Mouse (Mus musculus) cerebellum, postnatal 4 days (tissue): ENCODE results near the gene Gm5426.
"Not testable (repeated sequence)": the region's sequence is repeated elsewhere in the genome, so short reads cannot be mapped to it uniquely, and the experiment has no call there.

Experiments used
- DNase-seq, 2 experiments: peaks; one replicate each; pipeline ENCODE4 v3.0.0; 2022; ENCODE audit warnings: low spot score in 2 of 2, mixed read lengths in 1 of 2

Gm5426 gene

DNA sequence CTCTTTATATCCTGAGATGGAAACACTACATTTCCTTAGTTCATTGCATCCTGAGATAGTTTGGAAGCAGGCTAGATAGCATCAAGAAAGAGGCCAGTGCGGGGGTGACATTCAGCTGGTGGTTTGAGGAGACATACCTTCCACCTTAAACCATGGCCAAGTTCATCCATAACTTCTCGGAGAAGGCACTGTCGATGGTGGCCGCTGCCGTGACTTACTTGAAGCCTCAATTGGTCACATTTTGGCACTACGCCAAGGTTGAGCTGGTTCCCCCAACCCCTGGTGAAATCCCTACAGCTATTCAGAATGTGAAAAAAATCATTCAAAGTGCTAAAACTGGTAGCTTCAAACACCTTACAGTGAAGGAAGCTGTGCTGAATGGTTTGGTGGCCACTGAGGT lies at the start of gene Gm5426:
Gm5426 (plus strand) TSS at position 153 of the 400 bp plus-strand sequence.
- not testable (repeated sequence) for DNase-seq

DNA sequence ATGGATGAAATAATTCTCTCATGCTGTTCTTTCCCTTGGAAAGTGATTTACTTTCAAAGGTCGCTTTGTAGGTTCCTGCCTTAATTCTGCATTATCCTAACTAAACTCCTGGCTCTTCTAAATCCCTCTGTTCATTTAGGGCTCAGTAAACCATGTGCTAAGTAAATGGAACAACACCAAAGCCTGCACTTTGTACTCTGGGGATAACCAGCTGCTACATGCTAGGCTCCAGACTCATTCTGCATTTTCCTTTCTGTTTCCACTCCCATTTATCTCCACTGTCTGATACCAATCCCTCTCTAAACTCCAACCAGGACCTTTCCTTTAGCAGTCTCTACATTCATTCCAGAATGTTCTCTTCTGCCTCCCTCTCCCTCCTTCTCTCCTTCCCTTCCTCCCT lies 46.7 kb upstream of the Gm5426 start:
- no peak for DNase-seq

GRCm38 (mm10) chr10:96090388-96090787 lies 46.0 kb upstream of the Gm5426 start:
- DNase-seq = peak in 1 of 2 experiments; percentile 70

DNA sequence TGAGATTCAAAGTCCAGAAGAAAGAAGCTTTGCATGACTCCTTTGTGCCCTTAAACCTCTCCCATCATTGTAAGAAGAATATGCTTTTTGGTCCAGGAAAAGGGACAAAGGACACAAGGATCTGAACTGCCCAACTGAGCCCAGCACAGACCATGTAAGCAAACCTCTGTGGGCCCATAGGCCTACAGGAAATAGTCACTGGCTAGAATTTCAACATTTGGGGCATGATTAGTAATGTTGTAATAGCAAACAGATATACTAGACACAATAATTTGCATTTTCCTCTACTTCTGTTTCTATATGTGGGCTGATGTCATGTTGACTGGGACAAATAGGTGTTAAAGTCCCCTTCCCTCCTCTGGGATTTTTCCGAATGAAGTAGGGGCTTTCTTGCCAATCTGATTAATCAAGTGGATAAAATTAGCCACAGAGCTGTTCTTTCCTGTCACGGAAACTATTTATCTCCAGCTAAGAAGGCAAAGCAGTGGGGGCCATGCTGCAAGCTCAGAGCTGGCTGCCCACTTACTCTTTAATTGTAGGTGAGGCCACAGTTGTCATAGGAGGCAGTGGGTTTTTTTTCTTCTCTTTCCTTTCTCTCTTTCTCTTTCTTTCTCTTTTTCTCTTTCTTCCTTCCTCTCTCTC lies 42.4 kb upstream of the Gm5426 start:
- no peak for DNase-seq

- no peak for DNase-seq
Measured at GRCm38 (mm10) chr10:96094559-96094958, 41.8 kb upstream of the Gm5426 start.

DNA sequence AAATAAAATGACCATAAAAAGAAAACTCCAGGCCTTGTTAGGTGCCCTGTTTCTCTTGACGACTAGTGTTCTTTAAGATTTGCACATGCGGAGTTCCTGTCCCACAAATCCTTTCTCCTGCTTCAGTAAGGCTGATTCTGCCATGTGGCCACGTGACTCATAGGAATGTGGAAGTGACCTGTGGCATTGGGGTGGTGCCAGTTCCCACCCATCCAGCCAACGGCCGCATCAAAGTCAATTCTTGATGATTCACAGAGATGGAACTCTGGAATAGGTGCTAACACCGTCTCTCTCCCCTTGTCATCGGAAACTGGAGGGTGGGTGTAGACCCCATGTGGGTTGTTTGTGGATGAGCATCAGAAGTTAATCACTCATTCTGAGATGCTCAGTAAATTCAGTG lies 39.7 kb upstream of the Gm5426 start:
- no peak for DNase-seq

- DNase-seq = no peak
Measured at GRCm38 (mm10) chr10:96101035-96101434, 35.4 kb upstream of the Gm5426 start.

DNA sequence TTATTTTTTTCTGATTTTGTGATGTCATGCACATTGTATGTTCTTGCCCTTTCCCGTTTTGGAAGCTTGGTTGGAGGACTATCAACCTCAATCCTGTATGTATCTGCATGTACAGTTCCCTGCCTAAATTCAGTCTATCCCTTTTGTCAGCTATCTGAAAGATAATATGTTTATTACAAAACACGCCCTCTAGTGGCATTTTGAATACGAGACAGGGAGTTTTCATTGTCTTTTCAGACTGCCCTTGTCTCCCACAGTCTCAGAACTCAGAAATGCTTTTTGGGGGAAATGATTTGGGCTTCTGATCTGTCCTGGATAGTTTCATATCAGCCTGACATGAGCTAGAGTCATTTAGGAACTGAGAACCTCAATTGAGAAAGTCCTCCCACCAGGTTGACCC lies 32.2 kb upstream of the Gm5426 start:
- DNase-seq = no peak

DNA sequence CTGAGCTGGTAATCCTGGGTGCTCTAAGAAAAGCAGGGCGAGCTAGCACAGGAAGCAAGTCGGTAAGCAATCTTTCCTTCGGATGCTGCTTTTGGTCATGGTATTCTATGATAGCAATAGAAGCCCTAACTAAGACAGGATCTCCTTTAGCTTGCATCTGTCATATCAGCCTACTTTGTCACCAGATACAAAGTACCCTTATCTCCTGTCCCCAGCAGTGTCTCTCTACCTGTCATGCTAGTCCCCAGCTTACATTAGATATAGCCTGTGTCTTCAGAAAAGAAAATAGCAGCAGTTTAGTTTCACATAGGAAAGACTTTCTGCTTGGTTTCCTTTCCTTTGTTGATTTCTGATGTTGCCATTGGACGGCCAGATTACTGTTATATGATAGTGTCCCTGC lies 31.8 kb upstream of the Gm5426 start:
- no peak for DNase-seq

- no peak for DNase-seq
Measured at GRCm38 (mm10) chr10:96105124-96105523, 31.3 kb upstream of the Gm5426 start.

DNA sequence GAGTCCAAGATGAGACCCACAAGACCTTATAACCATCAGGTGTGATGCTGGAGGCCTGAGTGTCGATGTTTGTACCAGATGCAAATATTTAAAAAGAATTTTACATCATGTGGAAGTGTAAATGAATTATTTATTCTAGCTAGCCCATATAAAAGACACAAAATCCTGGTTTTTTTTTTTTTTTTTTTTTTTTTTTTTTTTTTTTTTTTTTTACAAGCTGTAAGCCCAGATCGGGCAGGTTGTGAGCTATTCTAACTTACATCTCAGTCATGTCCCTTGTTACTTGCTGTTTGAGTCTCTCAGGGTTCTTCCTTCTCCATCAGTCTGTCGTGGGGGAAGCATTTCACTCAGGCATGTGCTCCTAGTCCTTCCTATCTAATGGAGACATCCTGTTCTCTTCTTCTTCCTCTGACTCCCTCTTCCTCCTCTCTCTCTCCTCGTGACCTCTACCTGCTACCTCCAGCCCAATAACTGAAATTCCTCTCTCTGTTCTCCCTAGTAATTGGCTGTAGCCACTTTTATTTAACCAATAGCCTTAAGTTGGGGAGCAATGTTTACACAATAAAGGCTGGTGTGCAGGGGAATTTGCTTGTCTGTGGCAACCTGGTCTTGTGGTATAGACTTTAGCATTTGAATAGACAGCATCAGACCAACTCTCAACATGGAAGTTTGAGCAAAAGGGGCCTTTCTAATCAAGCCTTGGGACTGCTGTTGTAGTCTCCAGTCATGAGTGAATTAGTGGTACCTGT lies 29.3 kb upstream of the Gm5426 start:
- no peak for DNase-seq

GRCm38 (mm10) chr10:96107825-96108224 lies 28.6 kb upstream of the Gm5426 start:
- DNase-seq = no peak

DNA sequence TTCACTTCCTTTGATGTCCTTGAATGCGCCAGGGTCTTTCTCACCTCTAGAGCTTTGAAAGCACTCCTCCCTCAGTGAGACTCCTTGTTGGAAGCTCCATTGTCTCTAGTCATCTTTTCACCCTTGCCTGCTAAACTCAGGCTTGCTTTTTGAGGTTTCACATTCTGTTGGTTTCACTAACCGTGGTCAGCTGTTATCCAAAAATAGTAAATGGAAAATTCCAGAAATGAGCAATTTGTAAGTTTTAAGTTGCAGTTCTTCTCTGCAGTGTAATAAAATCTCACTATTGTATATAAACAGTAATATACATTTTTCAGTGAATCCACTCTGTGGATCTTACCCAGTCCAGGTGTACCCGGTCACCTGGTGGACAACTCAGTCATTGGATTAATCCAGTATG lies 21.1 kb upstream of the Gm5426 start:
- DNase-seq = no peak

GRCm38 (mm10) chr10:96120821-96121220 lies 15.6 kb upstream of the Gm5426 start:
- DNase-seq = no peak

- DNase-seq = no peak
Measured at GRCm38 (mm10) chr10:96121249-96122010, 15.0 kb upstream of the Gm5426 start.

GRCm38 (mm10) chr10:96123885-96124284 lies 12.5 kb upstream of the Gm5426 start:
- no peak for DNase-seq

- no peak for DNase-seq
Measured at GRCm38 (mm10) chr10:96124290-96124689, 12.1 kb upstream of the Gm5426 start.

DNA sequence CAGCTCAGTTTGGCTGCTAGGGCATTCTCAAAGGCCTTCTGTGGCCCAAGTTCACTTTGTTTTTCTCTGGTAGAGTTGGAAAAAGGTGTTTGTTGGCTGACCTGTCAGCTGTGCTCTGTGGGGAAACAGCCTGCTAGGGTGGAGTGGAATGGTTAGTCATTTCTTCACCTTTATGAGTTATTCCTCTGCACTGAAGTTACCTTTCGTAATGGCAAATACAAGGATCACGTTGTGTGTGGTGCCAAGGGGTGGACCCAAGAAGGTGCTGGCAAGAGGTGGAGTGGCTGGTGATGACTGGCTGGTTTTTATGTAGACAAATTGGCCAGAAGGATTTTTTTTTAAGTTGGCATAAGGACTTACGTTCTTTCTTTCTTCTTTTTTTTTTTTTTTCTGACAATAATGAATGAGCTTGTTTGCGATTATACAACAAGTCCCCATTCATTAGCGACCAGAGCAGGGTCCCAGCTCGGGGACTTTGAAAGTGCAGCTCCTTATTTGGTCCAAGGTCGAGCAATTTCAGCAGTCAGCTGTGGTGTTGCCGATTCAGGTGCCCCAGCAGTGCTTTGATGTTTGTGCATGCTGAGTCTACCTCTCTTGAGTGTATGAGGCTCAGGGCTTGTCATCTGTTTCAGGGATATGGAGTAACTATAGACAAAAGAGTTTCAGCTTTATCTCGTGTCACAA lies 10.5 kb upstream of the Gm5426 start:
- DNase-seq = no peak

GRCm38 (mm10) chr10:96129213-96129612 lies 7.2 kb upstream of the Gm5426 start:
- DNase-seq = no peak

GRCm38 (mm10) chr10:96130406-96130805 lies 6.0 kb upstream of the Gm5426 start:
- DNase-seq = no peak

DNA sequence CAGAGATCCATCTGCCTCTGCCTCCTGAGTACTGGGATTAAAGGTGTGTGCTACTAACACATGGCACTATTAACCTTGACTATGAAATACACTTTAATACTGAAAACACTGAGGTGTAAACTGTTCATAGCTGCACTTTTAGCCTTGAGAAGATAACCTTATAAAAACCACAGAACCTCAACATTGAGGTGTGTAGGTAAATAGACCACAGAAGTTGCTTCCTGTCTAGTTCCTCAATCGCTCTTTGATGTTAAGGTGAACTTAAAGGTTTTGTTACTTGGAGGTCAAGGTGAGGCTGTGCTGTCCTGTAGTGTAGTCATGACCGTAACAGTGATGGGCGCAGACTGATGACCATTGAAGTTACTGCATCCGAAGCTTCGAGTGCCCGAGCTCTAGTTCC lies 5.3 kb upstream of the Gm5426 start:
- no peak for DNase-seq

GRCm38 (mm10) chr10:96132161-96132560 lies 4.2 kb upstream of the Gm5426 start:
- peak; percentile 32 to 66 for DNase-seq
